Mouse (Mus musculus) CH12F3 (cell line): ENCODE measurements around the gene Nav1.

Experiments used
- in situ Hi-C: fragments of 300-500 bp; cut with MboI; formaldehyde crosslinking; loops from 2 replicates; pipeline ENCODE4 v1.14.3; 2020; ENCODE audit warnings: low sequenced_read_pairs

The Nav1 gene

DNA sequence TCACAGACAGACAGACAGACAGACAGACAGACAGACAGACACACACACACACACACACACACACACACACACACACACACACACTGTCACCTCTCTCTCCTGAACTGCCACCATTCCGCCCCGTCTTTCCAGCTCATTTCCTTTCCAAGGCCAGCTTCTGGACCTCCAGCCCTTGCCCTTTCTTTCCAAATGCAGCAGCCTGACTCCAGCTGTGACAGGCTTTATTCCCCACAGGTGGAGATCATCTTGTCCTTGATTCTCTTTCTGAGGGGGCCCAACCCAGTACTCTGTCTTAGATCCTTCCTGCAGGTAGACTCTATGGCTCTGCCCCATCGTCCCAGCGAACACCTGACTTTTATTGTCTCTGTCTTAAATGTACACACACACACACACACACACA lies 53.5 kb downstream of the Nav1 start:
- in situ Hi-C loops: no loop called here

DNA sequence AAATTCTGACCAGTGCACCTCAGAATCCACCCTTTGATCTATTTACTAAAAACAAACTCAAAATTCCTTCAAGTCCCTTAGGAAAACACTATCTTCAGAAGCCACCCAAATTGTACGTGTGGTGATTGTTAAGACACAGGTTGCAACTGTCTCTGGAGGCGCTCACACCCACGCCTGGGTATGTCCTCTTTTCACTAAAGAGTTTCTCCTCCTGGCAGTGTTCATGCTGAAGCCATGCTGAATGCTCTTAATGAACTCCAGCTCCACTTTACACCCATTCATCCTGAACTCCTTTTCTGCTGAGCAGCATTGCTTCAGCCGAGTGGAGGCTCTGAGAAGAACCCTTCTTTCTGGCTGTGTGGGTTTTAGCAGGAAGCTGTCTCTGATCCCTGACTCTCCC lies 53.9 kb downstream of the Nav1 start:
- in situ Hi-C loops: no loop called here

DNA sequence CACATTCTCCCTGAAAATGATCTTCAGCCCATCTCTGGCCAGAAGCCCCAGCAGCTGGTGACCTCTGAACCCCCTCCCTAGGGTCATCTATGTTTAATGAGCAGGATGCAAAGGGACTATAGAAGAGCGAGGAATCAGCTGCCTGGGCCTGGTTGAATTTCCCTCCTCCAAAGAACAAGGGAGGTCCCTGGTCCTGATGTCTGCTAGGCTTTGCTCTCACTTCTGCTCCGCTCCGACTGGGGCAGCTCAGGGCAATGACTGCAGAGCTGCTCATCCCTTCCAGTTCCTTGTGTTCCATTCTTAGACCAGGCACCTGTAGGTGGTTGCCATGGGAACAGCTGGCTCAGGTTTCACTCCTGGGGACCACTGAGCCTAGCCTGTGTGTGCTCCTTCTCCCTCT lies 56.2 kb downstream of the Nav1 start:
- in situ Hi-C loops: no loop called here

DNA sequence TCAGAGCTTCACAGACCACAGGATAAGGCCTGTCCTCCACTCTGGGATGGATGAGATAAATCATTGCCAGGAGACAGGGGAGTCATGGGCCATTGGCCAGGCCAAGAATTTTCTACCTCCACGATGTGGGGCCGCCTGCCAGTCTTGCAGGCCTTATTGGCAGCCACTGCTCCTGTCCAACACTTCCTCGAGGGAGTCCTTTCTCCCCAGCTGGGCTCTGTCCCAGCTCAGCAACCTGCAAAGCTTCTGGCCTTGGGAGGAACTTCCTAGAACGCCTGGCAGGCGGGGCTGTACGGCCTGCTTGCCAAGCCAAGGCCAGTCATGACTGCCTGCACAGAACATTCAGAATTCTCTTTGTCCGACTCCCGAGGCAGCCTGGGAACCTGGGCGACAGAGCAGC lies 58.3 kb downstream of the Nav1 start:
- in situ Hi-C loops: loop anchor here (5.0 kb wide), 1 partner anchor 119 kb away; no protein-coding TSS in a partner anchor

DNA sequence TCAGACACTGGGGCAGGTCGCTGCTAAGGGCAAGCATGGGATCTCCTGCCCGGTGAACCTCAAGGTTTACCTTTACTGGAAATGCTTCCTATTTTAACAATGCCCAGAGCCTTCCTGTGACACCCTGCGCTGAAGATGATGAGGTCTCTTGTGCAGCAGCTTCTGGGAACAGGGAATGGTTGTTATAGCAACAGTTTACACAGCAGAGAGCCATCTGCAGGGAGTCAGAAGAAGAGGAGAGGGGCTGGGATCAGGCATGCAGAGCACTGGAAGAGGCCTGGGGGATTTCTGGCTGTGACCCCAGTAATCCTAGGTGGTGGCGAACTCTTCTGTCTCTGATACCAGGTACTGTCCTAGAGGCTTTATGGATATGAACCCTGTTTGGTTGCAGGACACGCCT lies 61.0 kb downstream of the Nav1 start:
- in situ Hi-C loops: loop anchor here (5.0 kb wide), 1 partner anchor 121 kb away; no protein-coding TSS in a partner anchor

DNA sequence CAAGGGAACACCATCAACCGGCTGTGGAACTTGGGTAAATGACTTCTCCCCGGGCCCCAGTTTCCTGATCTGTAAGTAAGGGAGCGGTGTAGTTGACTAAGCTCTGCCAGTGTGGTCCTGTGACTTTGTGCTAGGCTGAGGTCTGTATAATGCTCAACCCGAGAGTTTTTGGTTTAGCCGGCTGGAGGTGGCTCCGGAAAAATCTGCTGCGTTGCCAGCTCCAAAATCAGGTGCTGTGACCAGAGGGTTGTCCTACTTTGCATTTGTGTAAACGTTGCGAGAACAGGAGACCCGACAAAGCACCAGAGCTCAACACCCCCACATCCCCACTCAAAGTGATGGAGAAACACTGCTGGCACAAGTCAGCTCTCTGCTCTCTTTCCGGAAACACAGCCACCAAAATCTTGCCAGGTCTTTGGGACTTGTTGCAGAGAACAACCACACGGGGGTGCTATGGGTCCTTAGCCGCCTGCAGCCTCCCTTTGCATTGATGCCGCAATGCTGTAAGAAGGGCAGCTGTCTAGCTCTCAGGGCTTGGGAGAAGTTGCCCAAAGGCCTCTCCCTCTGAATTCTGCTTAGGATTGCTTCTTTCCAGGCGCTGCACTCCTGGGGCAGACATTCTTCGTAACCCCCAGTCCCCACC lies 62.5 kb downstream of the Nav1 start:
- in situ Hi-C loops: loop anchor here (5.0 kb wide), 1 partner anchor 123 kb away; no protein-coding TSS in a partner anchor

DNA sequence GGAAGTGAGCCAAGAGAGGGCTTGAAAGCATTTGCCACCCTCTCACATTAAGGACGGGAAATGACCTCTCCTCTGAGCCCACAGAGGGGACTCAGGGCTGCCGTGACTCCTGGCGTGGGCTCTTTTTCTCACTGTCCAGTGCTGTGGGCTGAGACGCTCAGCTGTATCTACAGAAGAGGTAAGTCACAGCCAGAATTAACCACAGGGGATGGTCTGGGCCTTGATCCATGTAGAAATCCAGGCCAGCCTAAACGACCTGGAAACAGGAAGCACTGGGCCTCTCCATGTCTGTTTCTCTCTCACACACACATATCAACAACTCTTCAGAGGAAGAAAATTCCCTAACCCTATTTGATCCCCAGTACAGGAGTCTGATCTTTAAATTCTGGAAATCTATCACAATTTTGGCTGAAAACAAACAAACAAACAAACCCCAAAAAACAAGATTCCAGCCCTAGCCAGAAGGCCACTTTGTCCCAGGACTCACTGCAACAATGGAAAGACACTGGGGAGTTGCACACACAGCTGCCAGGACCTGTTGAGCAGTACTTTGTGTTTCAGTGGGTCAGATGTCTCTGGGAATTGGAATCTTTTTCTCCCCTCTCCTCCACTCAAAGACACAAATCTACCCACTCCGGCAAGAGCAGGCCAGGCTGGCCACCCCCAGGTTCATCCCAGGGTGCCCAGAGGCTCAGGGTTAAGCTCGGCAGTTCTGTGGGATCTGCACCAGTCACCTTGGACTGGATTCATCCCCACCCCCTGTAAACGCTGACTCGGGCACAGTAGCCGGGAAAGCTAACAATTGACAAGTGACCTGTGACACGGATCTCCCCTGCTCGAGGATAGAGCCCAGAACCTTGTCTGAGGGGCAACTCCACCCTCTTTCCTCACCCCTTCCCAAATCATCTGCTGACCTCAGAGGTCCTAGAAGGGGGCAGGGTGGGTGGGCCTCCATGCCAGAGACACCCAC lies 64.0 kb downstream of the Nav1 start:
- in situ Hi-C loops: no loop called here

DNA sequence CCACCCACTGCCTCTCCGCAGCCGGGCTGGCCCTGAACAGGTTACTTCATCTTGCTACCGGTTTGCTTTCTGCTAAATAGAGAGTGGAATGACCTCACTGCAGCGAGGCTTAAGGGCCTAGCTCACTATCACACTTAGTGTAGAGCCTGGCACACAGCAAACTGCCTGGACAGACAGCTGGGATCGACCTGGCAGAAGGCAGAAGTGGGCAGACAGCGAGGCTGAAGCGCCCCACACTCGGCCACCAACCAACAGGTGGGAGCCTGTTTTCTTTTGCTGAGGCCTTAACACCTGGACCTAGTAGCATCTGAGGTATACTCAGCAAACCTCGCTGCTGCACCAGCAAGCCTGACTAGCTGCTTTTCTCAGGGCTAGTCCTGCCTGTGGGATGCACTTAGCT lies 65.0 kb downstream of the Nav1 start:
- in situ Hi-C loops: no loop called here

DNA sequence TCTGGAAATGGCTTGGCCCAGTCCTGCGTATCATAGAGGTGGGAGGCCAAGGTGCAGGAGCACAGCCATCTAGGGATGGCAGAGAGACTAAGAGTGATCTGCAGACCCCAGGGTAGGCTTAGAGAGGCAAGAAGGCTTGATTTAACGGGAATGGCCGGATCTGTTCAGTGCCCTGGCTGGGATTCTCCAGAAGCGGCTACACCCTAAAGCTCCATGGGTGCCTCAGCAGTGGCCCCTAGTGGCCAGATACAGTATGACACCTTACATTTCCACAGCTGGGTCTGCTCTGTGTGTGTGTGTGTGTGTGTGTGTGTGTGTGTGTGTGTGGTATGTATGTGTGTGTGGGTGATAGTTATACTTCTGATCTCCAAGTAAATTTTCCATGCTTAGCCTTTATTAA lies 66.8 kb downstream of the Nav1 start:
- in situ Hi-C loops: no loop called here

DNA sequence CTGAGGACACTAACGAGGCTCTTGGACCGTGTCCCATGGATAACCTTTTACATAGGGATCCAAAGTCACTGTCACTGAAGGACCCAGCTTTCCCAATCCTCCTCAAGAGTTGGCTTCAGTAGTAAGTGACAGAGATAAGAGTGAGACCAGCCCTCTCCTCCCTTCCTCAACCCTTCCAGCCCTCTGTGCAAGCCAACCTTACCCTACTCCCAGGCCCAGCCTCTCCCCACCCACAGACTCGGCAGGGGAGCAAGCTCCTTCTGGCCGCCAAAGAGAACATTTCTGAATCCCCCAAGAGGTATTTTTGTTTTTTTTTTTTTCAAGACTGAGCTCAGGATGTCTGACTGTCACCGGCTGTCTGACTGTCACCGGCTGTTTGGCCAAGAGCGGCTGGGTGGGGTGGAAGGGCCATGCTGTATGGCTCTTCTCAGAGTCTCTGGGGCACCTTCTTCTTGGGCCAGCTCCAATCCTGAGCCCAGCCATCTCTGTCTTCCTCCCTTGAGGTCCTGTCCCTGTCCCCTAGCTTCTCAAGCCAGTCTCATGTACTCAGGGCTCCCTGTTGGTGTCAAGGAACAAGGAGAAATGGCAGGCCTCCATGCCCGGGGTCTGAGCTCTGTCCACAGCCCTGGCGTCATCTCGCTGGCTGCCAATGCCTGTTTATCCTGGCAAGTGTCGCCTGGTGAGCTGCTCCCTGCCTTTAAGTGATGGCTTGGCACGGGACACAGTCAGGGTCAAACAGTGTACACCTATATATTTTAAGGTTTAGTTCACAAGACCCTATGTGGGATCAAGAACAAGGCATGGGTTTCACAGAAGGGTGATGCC lies 68.4 kb downstream of the Nav1 start:
- in situ Hi-C loops: no loop called here

DNA sequence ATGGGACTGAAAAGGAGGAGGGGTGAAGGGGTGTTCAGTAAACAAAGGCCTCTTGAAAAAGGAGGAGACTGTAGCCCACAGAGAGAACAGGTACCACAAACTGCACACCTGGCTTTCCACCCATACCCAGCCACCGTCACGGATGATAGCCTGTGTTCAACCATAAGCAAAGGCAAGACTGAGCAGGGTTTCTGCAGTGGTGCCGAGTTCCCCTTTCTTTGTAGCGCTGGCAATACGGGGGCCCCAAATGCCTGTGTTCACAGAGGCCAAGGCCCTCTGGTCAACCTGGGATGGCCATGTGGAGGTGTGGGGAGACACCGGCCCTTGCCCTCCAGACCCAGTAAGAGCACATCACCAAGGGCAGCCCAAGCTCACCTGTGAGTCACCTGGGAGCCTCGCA lies 70.3 kb downstream of the Nav1 start:
- in situ Hi-C loops: no loop called here

DNA sequence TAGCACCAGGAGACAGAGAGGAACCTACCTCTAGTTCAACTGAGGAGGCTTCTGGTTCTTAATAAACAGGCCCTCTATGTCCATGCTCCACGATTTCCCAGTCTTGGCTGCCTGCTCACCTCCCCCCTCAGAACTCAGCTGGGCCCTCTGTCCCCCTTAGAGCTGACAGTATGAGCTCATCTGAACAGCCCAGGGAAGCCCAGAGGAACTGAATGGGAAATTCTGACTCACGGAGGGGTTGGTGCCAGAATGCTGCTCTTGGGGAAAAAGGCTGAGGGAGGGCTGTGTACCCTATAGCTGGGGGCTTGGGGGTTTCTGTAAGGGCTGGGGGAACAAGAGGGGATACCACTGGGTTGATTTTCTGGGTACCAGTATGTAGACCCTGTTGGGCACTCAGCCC lies 70.8 kb downstream of the Nav1 start:
- in situ Hi-C loops: no loop called here

DNA sequence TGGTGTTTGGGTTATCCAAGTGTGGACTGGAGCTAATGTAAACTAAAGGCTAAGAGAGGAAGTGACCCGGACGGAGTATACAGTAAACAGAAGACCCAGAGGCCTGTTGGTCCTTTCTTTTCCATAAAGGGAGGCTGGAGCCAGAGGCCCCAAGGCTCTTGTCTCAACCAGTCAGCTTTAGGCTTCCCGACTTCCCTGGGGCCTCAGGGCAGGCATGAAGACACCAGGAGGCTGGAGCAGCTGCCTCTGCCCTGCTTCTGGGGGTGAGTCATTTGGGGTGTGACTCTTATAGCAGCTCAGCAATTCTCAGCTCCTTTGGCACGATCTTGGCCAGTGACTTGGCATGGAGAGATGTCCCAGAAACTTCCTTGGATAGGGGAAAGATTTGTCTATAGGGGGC lies 71.8 kb downstream of the Nav1 start:
- in situ Hi-C loops: no loop called here

DNA sequence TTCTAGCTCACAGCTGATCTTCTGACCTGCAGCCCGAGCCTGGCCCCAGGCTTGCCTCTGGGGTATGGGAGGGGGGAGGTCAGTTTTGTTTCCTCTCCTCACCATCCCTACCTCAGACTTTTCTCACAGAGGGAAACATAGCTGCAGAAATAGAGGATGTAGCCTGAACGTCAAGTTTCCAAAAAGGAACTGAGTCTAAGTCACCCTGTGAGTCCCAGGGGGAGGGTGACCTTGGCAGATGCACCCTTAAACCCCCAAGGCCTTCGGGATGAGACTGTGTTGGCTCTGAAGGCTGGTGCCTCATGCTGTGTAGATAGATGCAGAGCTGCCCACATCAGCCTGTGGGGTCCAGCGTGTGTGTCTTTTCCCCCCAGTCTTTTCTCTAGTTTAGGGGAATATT lies 72.3 kb downstream of the Nav1 start:
- in situ Hi-C loops: no loop called here

DNA sequence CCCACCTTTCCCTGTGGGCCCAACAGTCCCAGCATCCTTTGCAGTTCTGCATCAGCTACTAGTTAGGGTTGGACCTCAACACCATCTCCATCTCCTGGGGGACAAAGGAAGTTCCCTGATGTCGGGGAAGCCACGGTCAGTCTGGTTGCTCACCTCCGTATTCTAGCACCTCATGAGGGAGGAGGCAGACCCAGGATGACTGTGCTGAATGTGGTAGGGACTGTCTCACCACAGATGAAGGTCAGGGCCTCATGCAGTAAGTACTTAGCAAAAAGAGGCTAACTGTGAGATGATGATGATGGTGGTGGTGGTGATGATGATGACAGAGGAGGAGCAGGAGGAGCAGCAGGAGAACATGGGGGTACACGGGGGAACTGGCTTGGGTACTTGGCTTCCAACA lies 73.0 kb downstream of the Nav1 start:
- in situ Hi-C loops: no loop called here

DNA sequence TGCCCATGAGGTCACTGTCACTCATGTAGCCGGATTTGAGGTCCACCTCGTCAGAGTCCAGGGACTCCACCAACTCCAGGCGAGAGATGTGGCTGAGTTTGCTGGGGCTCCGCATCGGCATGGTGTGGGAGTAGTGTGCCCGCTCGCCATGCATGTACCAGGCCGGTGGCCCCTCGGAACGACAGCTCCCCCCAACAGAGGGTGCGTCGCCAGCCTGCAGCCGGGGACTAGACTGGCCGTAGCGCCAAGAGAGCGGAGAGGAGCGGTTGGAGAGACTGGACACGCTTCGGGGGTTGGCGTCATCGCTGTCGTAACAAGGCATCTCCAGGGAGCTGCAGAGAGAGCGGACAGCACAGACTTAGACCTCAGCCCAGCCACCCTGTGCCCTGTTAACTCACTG lies 74.7 kb downstream of the Nav1 start:
- in situ Hi-C loops: no loop called here

DNA sequence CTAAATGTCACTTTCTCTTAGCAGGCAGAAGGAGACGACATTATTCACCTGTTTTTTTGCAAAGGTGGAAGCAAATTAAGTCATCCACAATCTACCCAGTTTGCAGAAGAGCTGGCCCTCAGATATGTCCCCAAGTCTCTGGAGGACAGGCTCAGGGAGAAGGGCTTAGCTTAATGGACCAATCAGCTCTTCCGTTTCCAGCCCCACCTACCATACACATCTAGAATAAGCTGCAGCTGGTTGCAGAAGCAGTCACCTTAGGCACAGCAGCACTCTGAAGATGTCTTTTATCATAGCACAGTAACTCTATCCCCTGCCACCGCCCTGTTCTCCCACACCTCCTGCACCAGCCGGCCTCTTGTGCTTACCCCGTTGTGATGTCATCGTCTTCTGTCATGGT lies 75.1 kb downstream of the Nav1 start:
- in situ Hi-C loops: no loop called here

DNA sequence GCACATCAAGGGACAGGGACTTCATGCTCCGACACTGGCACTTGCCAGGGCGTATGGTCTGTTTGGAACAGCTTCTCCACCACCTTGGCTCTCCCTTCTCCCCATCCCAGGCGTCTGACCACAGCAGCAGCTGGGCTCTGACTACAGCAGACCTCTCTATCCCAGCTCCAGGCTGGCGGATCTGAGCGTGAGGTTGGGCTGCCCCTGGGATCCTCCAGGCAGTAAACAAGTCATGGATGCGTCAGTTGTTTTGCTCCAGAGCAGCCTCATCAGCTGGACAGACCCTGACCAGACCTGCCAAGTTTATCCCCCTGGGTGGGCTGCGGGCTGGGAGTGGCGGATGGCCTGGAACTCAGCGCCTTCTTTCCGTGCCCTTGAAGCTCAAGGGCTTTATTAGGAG lies 76.0 kb downstream of the Nav1 start:
- in situ Hi-C loops: no loop called here

DNA sequence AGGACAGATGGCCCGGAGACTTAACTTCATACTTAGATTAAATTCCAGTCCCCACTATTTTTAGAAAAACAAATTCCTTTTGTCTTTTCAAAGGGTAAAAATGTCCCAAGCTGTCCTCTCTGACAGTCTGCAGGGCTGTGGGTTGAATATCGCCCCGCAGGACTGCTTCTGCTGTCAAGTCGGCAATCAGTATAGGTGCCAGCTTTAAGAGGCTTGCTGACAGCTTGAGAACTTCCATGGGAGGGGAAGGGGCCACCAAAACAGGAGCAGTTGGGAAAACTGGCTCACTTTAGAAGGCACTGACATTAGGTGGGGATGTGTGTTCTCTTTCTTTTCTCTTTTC lies 82.6 kb downstream of the Nav1 start:
- in situ Hi-C loops: no loop called here

DNA sequence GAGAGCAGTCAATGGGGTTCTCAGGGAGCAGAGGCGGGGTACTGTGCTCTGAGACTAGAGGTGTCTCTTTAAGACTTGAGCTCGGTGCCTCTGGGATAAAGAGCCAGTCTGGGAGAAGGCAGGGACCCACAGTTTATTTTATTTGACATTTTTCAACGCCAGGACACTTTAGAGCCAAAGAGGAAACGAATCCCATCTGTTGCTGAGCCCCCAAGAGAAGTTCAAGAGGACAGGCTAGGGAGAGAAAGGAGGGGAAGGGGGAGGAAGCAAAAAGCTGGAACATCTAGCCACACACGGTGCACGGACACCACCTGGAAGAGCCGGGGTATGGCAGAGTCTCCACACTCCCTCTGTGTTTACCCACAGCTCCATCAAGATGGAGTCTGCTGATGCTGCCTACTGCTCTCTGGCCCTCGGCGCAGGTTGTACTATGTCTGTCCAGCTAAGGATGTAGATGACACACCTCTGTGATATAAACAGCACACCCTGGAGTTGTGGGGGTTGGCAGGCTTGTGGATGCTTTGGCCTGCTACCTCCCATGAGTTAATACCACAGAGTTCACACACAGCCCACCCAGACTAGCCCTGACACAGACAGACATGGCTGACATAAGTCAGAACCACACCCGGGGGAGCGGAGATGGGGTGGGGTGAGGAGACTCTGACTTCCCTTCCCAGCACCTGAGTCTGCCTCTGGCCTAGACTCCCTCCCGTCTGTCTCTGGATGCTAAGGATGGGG lies 83.1 kb downstream of the Nav1 start:
- in situ Hi-C loops: no loop called here

DNA sequence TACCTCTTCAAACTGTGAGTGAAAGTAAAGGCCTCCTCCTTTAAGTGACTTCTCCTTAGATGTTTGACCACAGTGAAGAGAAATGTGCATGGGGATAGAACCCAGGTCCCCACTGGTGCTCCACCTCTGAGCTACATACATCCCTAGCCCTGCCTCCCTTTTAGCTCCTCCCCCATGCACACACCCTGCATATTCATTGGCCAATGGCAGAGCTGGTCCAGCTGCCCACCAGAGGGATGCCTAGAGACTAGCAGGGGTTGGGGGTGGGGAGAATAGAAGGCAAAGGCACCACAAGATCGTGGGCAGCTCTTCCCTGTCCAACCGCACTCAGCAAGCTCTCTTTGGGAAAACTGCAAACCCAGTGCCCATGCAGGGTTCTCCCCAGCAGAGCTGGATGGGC lies 83.8 kb downstream of the Nav1 start:
- in situ Hi-C loops: no loop called here
